Mouse (Mus musculus): Measurements from ENCODE around the gene Bcr. TPM values are rescaled to one million over a fixed set of nuclear protein-coding genes. Genes with fewer than 3 reads are reported as not detected.

The Bcr gene
- polyA plus RNA-seq, 1 experiment from 2014 or later, result 4.7 TPM

GRCm38 (mm10) chr10:75184826-75185225, 124.4 kb downstream of the Bcr start:
- WGBS, result 89% methylated on average over 9 of the region's 9 CpGs
- no peak overlapping the region for H3K9ac ChIP-seq (ENCODE audit: low read length)
- no peak overlapping the region for H3K27ac ChIP-seq (replicated peaks)
- no peak for ATAC-seq (ENCODE audit: low FRiP score, low TSS enrichment)
- no peak overlapping the region for H3K4me3 ChIP-seq (ENCODE audit: low read depth, low read length)
- no peak for DNase-seq (ENCODE audit: low spot score)
- no peaks in the 10 kb centered on the region for H3K4me1 ChIP-seq (replicated peaks; ENCODE audit: control insufficient read depth, insufficient read depth)
- no peaks in the 10 kb centered on the region for H3K27me3 ChIP-seq (ENCODE audit: control insufficient read depth, insufficient read depth, low read length)
- no peak overlapping the region for H3K4me2 ChIP-seq (replicated peaks; ENCODE audit: low read depth)
- peaks cover 10% of the 10 kb centered on the region; the same call in 1 of the 2 replicates for H3K36me3 ChIP-seq (ENCODE audit: control insufficient read depth, insufficient read depth, low read length)
- H3K9me3 ChIP-seq (ENCODE audit: control insufficient read depth, low read length), result no peaks in the 10 kb centered on the region
- TF ChIP-seq EP300 (optimal IDR thresholded peaks at IDR 0.05), result no peak
- no peak for TF ChIP-seq CTCF (IDR thresholded peaks at IDR 0.05; ENCODE audit: low read depth)

GRCm38 (mm10) chr10:75186551-75186950, 126.2 kb downstream of the Bcr start:
- no peak for ATAC-seq (ENCODE audit: low FRiP score, low TSS enrichment)
- H3K4me2 ChIP-seq (replicated peaks; ENCODE audit: low read depth), result no peak overlapping the region
- H3K4me3 ChIP-seq (ENCODE audit: low read depth, low read length), result no peak overlapping the region

GRCm38 (mm10) chr10:75187366-75188056, 127.1 kb downstream of the Bcr start:
- TF ChIP-seq CTCF (IDR thresholded peaks at IDR 0.05; ENCODE audit: low read depth) (no peak), EP300 (optimal IDR thresholded peaks at IDR 0.05) (no peak)
- H3K4me1 ChIP-seq (replicated peaks; ENCODE audit: control insufficient read depth, insufficient read depth), result no peaks in the 10 kb centered on the region
- no peaks in the 10 kb centered on the region for H3K9me3 ChIP-seq (ENCODE audit: control insufficient read depth, low read length)
- no peak overlapping the region for H3K9ac ChIP-seq (ENCODE audit: low read length)
- H3K4me3 ChIP-seq (ENCODE audit: low read depth, low read length), result no peak overlapping the region
- H3K36me3 ChIP-seq (ENCODE audit: control insufficient read depth, insufficient read depth, low read length), result no peaks in the 10 kb centered on the region
- WGBS, result 62% methylated on average over 8 of the region's 8 CpGs
- H3K27me3 ChIP-seq (ENCODE audit: control insufficient read depth, insufficient read depth, low read length), result no peaks in the 10 kb centered on the region
- no peak overlapping the region for H3K27ac ChIP-seq (replicated peaks)
- DNase-seq (ENCODE audit: low spot score) (no peak), ATAC-seq (ENCODE audit: low FRiP score, low TSS enrichment) (no peak)
- H3K4me2 ChIP-seq (replicated peaks; ENCODE audit: low read depth), result no peak overlapping the region

More at GRCm38 (mm10) chr10:75186551-75186950, 126.2 kb downstream of the Bcr start:
- H3K9me3 ChIP-seq (ENCODE audit: control insufficient read depth, low read length), result no peaks in the 10 kb centered on the region
- H3K27ac ChIP-seq (replicated peaks), result no peak overlapping the region
- whole genome bisulfite sequencing, result 28% methylated on average over 6 of the region's 6 CpGs
- no peak overlapping the region for H3K9ac ChIP-seq (ENCODE audit: low read length)
- TF ChIP-seq CTCF (IDR thresholded peaks at IDR 0.05; ENCODE audit: low read depth) (no peak), EP300 (optimal IDR thresholded peaks at IDR 0.05) (no peak)
- 0 out of 2 replicates have a peak, but pooled peaks cover 3% of the 10 kb centered on the region for H3K36me3 ChIP-seq (ENCODE audit: control insufficient read depth, insufficient read depth, low read length)
- DNase-seq (ENCODE audit: low spot score), result no peak
- H3K27me3 ChIP-seq (ENCODE audit: control insufficient read depth, insufficient read depth, low read length), result no peaks in the 10 kb centered on the region
- no peaks in the 10 kb centered on the region for H3K4me1 ChIP-seq (replicated peaks; ENCODE audit: control insufficient read depth, insufficient read depth)

- Histone ChIP-seq H3K4me2 (replicated peaks; ENCODE audit: low read depth) (no peak overlapping the region), H3K9ac (ENCODE audit: low read length) (no peak overlapping the region), H3K36me3 (ENCODE audit: control insufficient read depth, insufficient read depth, low read length) (no peaks in the 10 kb centered on the region), H3K4me1 (replicated peaks; ENCODE audit: control insufficient read depth, insufficient read depth) (no peaks in the 10 kb centered on the region), H3K27ac (replicated peaks) (no peak overlapping the region), H3K4me3 (ENCODE audit: low read depth, low read length) (no peak overlapping the region), H3K9me3 (ENCODE audit: control insufficient read depth, low read length) (no peaks in the 10 kb centered on the region), H3K27me3 (ENCODE audit: control insufficient read depth, insufficient read depth, low read length) (no peaks in the 10 kb centered on the region)
- ATAC-seq (ENCODE audit: low FRiP score, low TSS enrichment) (no peak), DNase-seq (ENCODE audit: low spot score) (no peak)
- 50% methylated on average over 7 of the region's 7 CpGs for WGBS
- TF ChIP-seq EP300 (optimal IDR thresholded peaks at IDR 0.05) (no peak), CTCF (IDR thresholded peaks at IDR 0.05; ENCODE audit: low read depth) (peak; percentile 46)
Measured at GRCm38 (mm10) chr10:75191647-75192046, 131.3 kb downstream of the Bcr start.

- no peak overlapping the region for H3K4me3 ChIP-seq (ENCODE audit: low read depth, low read length)
- H3K36me3 ChIP-seq (ENCODE audit: control insufficient read depth, insufficient read depth, low read length), result no peaks in the 10 kb centered on the region
- DNase-seq (ENCODE audit: low spot score), result no peak
- H3K9me3 ChIP-seq (ENCODE audit: control insufficient read depth, low read length), result no peaks in the 10 kb centered on the region
- H3K27ac ChIP-seq (replicated peaks), result no peak overlapping the region
- H3K27me3 ChIP-seq (ENCODE audit: control insufficient read depth, insufficient read depth, low read length), result no peaks in the 10 kb centered on the region
- no peak for ATAC-seq (ENCODE audit: low FRiP score, low TSS enrichment)
- H3K4me2 ChIP-seq (replicated peaks; ENCODE audit: low read depth), result no peak overlapping the region
- WGBS, result 79% methylated on average over 1 of the region's 1 CpGs
- H3K9ac ChIP-seq (ENCODE audit: low read length), result no peak overlapping the region
- H3K4me1 ChIP-seq (replicated peaks; ENCODE audit: control insufficient read depth, insufficient read depth), result no peaks in the 10 kb centered on the region
- TF ChIP-seq EP300 (optimal IDR thresholded peaks at IDR 0.05), result no peak
- TF ChIP-seq CTCF (IDR thresholded peaks at IDR 0.05; ENCODE audit: low read depth), result no peak
Measured at GRCm38 (mm10) chr10:75197817-75198216, 137.4 kb downstream of the Bcr start.

GRCm38 (mm10) chr10:75200733-75201132, 140.3 kb downstream of the Bcr start:
- Histone ChIP-seq H3K36me3 (ENCODE audit: control insufficient read depth, insufficient read depth, low read length) (no peaks in the 10 kb centered on the region), H3K9me3 (ENCODE audit: control insufficient read depth, low read length) (no peaks in the 10 kb centered on the region), H3K4me1 (replicated peaks; ENCODE audit: control insufficient read depth, insufficient read depth) (no peaks in the 10 kb centered on the region), H3K9ac (ENCODE audit: low read length) (no peak overlapping the region), H3K27me3 (ENCODE audit: control insufficient read depth, insufficient read depth, low read length) (no peaks in the 10 kb centered on the region), H3K4me3 (ENCODE audit: low read depth, low read length) (no peak overlapping the region), H3K27ac (replicated peaks) (no peak overlapping the region), H3K4me2 (replicated peaks; ENCODE audit: low read depth) (no peak overlapping the region)
- TF ChIP-seq CTCF (IDR thresholded peaks at IDR 0.05; ENCODE audit: low read depth), result no peak
- TF ChIP-seq EP300 (optimal IDR thresholded peaks at IDR 0.05), result no peak
- ATAC-seq (ENCODE audit: low FRiP score, low TSS enrichment) (0 out of 2 replicates have a peak, but pooled peaks have one; percentile 40), DNase-seq (ENCODE audit: low spot score) (no peak)
- 70% methylated on average over 1 of the region's 1 CpGs for WGBS

All from stomach, postnatal 0 days (tissue).